Mouse (Mus musculus) limb, embryonic 10.5 days (tissue): ENCODE data around the gene Dhx32. TPM values are rescaled to one million over a fixed set of nuclear protein-coding genes. Genes with fewer than 3 reads are reported as not detected.

ENCODE experiments used
- DNase-seq: peaks from one replicate; pipeline ENCODE4 v3.0.0-alpha.2; 2017; ENCODE audit warnings: low spot score
- H3K27ac ChIP-seq: fragments of 300-500 bp; sonication (generic); 2 replicates; pipeline ENCODE4 v1.5.1; 2016; ENCODE audit warnings: mild to moderate bottlenecking
- H3K27me3 ChIP-seq: fragments of 300-500 bp; sonication (generic); 2 replicates; pipeline ENCODE4 v1.6.1; 2016; ENCODE audit warnings: low read depth, mild to moderate bottlenecking; ENCODE audit not compliant: poor library complexity, severe bottlenecking
- H3K36me3 ChIP-seq: fragments of 300-500 bp; sonication (generic); 2 replicates; pipeline ENCODE4 v1.6.1; 2016; ENCODE audit warnings: mild to moderate bottlenecking, moderate library complexity
- H3K4me1 ChIP-seq: fragments of 300-500 bp; sonication (generic); 2 replicates; pipeline ENCODE4 v1.6.1; 2016
- H3K4me3 ChIP-seq: fragments of 300-500 bp; sonication (generic); 2 replicates; pipeline ENCODE4 v1.5.1; 2016; ENCODE audit warnings: mild to moderate bottlenecking, moderate library complexity
- H3K9me3 ChIP-seq: fragments of 300-500 bp; sonication (generic); replicated peaks from 2 replicates; pipeline ENCODE4 v1.6.1; 2016; ENCODE audit warnings: mild to moderate bottlenecking
- WGBS: fragments of 180-500 bp; shearing (Covaris S2); methylation state at CpG from one replicate; pipeline ENCODE4 v1.1.7; 2016; 5-methylcytosine and 5-hydroxymethylcytosine counted together
- polyA plus RNA-seq: library from polyadenylated mRNA; unstranded; fragments of >200 nt; fragmentation: Nextera tagmentation; extraction: Ambion mirVana; gene quantifications from 2 replicates; pipeline ENCODE4 v1.2.1, GENCODE M21; 2016

Gene Dhx32
- polyA plus RNA-seq, 1 experiment from 2014 or later: 18.0 TPM

- H3K4me3 ChIP-seq: no peak overlapping the region
- H3K9me3 ChIP-seq: no peaks in the 10 kb centered on the region
- H3K27ac ChIP-seq: no peak overlapping the region
- no peak for DNase-seq
- H3K27me3 ChIP-seq: no peaks in the 10 kb centered on the region
- H3K4me1 ChIP-seq: peaks cover 2% of the 10 kb centered on the region; the same call in 1 of the 2 replicates
- H3K36me3 ChIP-seq: no peaks in the 10 kb centered on the region
- WGBS: 90% methylated on average over 4 of the region's 4 CpGs
Observed at GRCm38 (mm10) chr7:133790608-133791229, 8.2 kb upstream of the Dhx32 start.

DNA sequence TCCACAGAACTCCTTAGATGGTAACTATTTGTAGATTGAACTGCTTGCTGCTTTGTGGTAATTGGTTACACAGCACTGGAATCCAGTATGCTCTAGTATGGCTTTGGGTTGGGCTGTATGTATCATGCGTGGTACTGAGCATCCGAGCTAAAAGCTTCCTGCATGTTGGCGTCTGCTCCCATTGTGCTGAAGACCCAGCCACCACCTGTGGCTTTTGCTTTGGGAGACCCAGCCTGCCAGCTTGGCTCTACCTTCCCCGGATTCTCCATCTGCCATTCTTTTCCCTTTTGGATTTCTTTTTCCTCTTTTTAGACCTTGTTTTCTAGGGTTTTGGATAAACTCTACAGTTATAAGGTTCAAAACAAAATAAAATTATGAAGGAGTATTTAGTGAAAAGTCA lies 7.6 kb upstream of the Dhx32 start:
- Histone ChIP-seq H3K27me3 (no peaks in the 10 kb centered on the region), H3K4me3 (no peak overlapping the region), H3K9me3 (no peaks in the 10 kb centered on the region), H3K36me3 (no peaks in the 10 kb centered on the region), H3K4me1 (peaks cover 2% of the 10 kb centered on the region; the same call in 1 of the 2 replicates), H3K27ac (no peak overlapping the region)
- no peak for DNase-seq
- WGBS: 94% methylated on average over 4 of the region's 4 CpGs

GRCm38 (mm10) chr7:133788147-133788546 lies 5.6 kb upstream of the Dhx32 start:
- H3K4me3 ChIP-seq: no peak overlapping the region
- 82% methylated on average over 3 of the region's 3 CpGs for WGBS
- H3K36me3 ChIP-seq: no peaks in the 10 kb centered on the region
- DNase-seq: no peak
- peaks cover 2% of the 10 kb centered on the region; the same call in 1 of the 2 replicates for H3K4me1 ChIP-seq
- no peak overlapping the region for H3K27ac ChIP-seq
- H3K9me3 ChIP-seq: no peaks in the 10 kb centered on the region
- H3K27me3 ChIP-seq: no peaks in the 10 kb centered on the region

- H3K27ac ChIP-seq: no peak overlapping the region
- peaks cover 7% of the 10 kb centered on the region for H3K4me1 ChIP-seq
- no peak overlapping the region for H3K4me3 ChIP-seq
- H3K9me3 ChIP-seq: no peaks in the 10 kb centered on the region
- no peaks in the 10 kb centered on the region for H3K27me3 ChIP-seq
- WGBS: 85% methylated on average over 6 of the region's 6 CpGs
- H3K36me3 ChIP-seq: no peaks in the 10 kb centered on the region
- no peak for DNase-seq
Observed at GRCm38 (mm10) chr7:133787571-133787970, 5.0 kb upstream of the Dhx32 start.

GRCm38 (mm10) chr7:133781991-133782390 lies 535 bp downstream of the Dhx32 start:
- no peak for DNase-seq
- Histone ChIP-seq H3K27ac (no peak overlapping the region), H3K9me3 (no peaks in the 10 kb centered on the region), H3K4me3 (no peak overlapping the region), H3K4me1 (peaks cover 14% of the 10 kb centered on the region), H3K27me3 (peaks cover 9% of the 10 kb centered on the region; the same call in 1 of the 2 replicates), H3K36me3 (no peaks in the 10 kb centered on the region)
- WGBS: 74% methylated on average over 6 of the region's 6 CpGs

DNA sequence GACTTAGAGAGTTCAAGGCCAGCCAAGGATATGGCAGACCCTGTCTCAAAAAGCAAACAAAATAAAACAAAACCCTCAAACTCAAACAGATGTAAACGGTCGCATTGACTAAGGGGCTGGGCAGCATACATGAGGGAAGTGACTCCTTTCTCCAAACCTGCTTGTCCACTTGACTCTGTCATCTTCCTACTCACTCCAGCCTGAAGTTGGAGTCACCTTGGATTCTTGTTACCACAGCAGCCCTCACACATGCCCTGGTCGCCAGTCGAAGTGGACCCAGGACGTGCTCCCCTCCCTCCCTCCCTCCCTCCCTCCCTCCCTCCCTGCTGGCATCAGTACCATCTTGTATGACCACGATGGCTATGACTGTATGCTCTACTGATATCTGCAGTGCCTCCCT lies 943 bp downstream of the Dhx32 start:
- H3K36me3 ChIP-seq: no peaks in the 10 kb centered on the region
- 74% methylated on average over 6 of the region's 6 CpGs for WGBS
- no peak overlapping the region for H3K27ac ChIP-seq
- H3K4me3 ChIP-seq: no peak overlapping the region
- H3K9me3 ChIP-seq: no peaks in the 10 kb centered on the region
- H3K27me3 ChIP-seq: peaks cover 9% of the 10 kb centered on the region; the same call in 1 of the 2 replicates
- peaks cover 17% of the 10 kb centered on the region for H3K4me1 ChIP-seq
- no peak for DNase-seq

GRCm38 (mm10) chr7:133776626-133776996 lies 5.9 kb downstream of the Dhx32 start, which contains the start of gene Fank1:
Gene Fank1, plus strand, starts transcription at chr7:133776861.
- Histone ChIP-seq H3K36me3 (no peaks in the 10 kb centered on the region), H3K4me3 (peak within 1 kb of the TSS; percentile 83), H3K27ac (peak within 1 kb of the TSS; percentile 78), H3K9me3 (no peaks in the 10 kb centered on the region), H3K4me1 (peaks cover 25% of the 10 kb centered on the region), H3K27me3 (peaks cover 37% of the 10 kb centered on the region)
- WGBS: under 1% methylated on average over 45 of the region's 45 CpGs
- DNase-seq: peak; percentile 92

- Histone ChIP-seq H3K27me3 (peaks cover 37% of the 10 kb centered on the region), H3K27ac (peak overlapping the region; percentile 78), H3K9me3 (no peaks in the 10 kb centered on the region), H3K4me3 (peak overlapping the region; percentile 83), H3K36me3 (no peaks in the 10 kb centered on the region), H3K4me1 (peaks cover 24% of the 10 kb centered on the region)
- WGBS: 5% methylated on average over 37 of the region's 38 CpGs
- DNase-seq: no peak
Observed at GRCm38 (mm10) chr7:133775796-133776625, 6.5 kb downstream of the Dhx32 start.

- Histone ChIP-seq H3K4me1 (peaks cover 18% of the 10 kb centered on the region), H3K36me3 (no peaks in the 10 kb centered on the region), H3K9me3 (no peaks in the 10 kb centered on the region), H3K4me3 (no peak overlapping the region; the same call in 1 of the 2 replicates), H3K27ac (no peak overlapping the region), H3K27me3 (peaks cover 37% of the 10 kb centered on the region)
- 80% methylated on average over 5 of the region's 5 CpGs for WGBS
- DNase-seq: no peak
Observed at GRCm38 (mm10) chr7:133775179-133775578, 7.3 kb downstream of the Dhx32 start.

DNA sequence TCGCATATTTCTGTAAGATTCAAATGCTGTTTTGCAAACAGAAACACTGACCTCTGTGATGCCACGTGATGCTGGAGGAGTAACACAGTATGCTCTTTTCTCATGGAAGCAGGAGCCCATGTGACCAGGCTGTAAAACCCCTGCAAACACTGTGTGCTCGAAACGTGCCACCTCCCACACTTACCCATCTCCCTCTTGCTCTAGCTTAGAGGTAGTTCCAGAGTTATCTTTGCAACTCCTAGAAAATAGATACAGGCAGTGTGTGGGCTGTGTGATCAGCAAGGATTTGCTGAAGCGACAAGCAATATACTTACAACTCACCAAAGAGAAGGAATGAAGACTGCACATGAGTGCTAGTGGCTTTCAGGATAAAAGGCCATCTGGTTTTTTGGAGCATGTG lies 14.0 kb downstream of the Dhx32 start:
- no peaks in the 10 kb centered on the region for H3K4me1 ChIP-seq
- H3K4me3 ChIP-seq: no peak overlapping the region
- DNase-seq: no peak
- peaks cover under 1% of the 10 kb centered on the region; the same call in 1 of the 2 replicates for H3K27me3 ChIP-seq
- no peaks in the 10 kb centered on the region for H3K36me3 ChIP-seq
- H3K9me3 ChIP-seq: no peaks in the 10 kb centered on the region
- no peak overlapping the region for H3K27ac ChIP-seq
- 66% methylated on average over 5 of the region's 5 CpGs for WGBS

- 87% methylated on average over 4 of the region's 4 CpGs for WGBS
- no peaks in the 10 kb centered on the region for H3K36me3 ChIP-seq
- no peaks in the 10 kb centered on the region for H3K9me3 ChIP-seq
- no peak overlapping the region for H3K27ac ChIP-seq
- H3K4me1 ChIP-seq: no peaks in the 10 kb centered on the region
- H3K27me3 ChIP-seq: no peaks in the 10 kb centered on the region
- DNase-seq: no peak
- no peak overlapping the region for H3K4me3 ChIP-seq
Observed at GRCm38 (mm10) chr7:133768027-133768426, 14.5 kb downstream of the Dhx32 start.

GRCm38 (mm10) chr7:133765849-133766243 lies 16.7 kb downstream of the Dhx32 start:
- DNase-seq: no peak
- 95% methylated on average over 13 of the region's 13 CpGs for WGBS
- H3K4me1 ChIP-seq: no peaks in the 10 kb centered on the region
- no peaks in the 10 kb centered on the region for H3K9me3 ChIP-seq
- H3K4me3 ChIP-seq: no peak overlapping the region
- H3K27me3 ChIP-seq: no peaks in the 10 kb centered on the region
- no peaks in the 10 kb centered on the region for H3K36me3 ChIP-seq
- no peak overlapping the region for H3K27ac ChIP-seq

GRCm38 (mm10) chr7:133765240-133765848 lies 17.2 kb downstream of the Dhx32 start:
- Histone ChIP-seq H3K9me3 (no peaks in the 10 kb centered on the region), H3K27ac (no peak overlapping the region), H3K36me3 (no peaks in the 10 kb centered on the region), H3K4me3 (no peak overlapping the region), H3K27me3 (no peaks in the 10 kb centered on the region), H3K4me1 (no peaks in the 10 kb centered on the region)
- DNase-seq: no peak
- 86% methylated on average over 10 of the region's 10 CpGs for WGBS
